Mouse (Mus musculus): ENCODE results near the gene Ccr9. TPM values are rescaled to one million over a fixed set of nuclear protein-coding genes. Genes with fewer than 3 reads are reported as not detected.
"Not testable (repeated sequence)": the region's sequence is repeated elsewhere in the genome, so short reads cannot be mapped to it uniquely, and the experiment has no call there.

Gene Ccr9
- polyA plus RNA-seq, 1 experiment from 2014 or later = 0.15 TPM

DNA sequence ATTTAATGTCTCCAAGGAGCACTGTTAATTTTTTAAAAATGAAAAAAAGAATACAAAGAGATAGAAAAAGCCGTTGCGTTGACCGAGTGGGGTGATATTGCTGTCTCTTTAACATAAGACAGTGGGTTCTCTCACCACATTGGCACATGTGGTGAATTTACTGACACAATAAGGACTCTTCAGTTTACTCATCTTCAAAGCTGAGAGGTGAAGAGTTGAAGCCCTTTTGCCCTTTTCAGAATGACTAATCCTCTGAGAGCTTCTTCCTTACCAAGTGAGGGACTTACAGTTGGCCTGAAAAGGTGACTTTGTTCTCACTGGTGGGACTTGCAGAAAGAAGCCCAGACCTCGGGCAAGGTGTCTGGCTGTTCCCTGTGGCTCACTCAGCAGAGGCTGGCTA, 62.6 kb downstream of the Ccr9 start:
- no peaks in the 10 kb centered on the region for H3K36me3 ChIP-seq (ENCODE audit: control insufficient read depth, insufficient read depth)
- no peaks in the 10 kb centered on the region for H3K9me3 ChIP-seq (ENCODE audit: control insufficient read depth, low read length)
- H3K9ac ChIP-seq (replicated peaks; ENCODE audit: low read depth, low read length) = no peak overlapping the region
- no peak overlapping the region for H3K4me2 ChIP-seq (ENCODE audit: low read length)
- H3K27ac ChIP-seq (ENCODE audit: low read length) = no peak overlapping the region
- no peak for ATAC-seq
- no peak overlapping the region for H3K4me3 ChIP-seq (replicated peaks; ENCODE audit: low read length)
- no peaks in the 10 kb centered on the region for H3K27me3 ChIP-seq (replicated peaks; ENCODE audit: control insufficient read depth, insufficient read depth, low read length)
- H3K4me1 ChIP-seq (replicated peaks; ENCODE audit: control insufficient read depth, insufficient read depth, low read length) = no peaks in the 10 kb centered on the region
- 85% methylated on average over 4 of the region's 4 CpGs for WGBS

DNA sequence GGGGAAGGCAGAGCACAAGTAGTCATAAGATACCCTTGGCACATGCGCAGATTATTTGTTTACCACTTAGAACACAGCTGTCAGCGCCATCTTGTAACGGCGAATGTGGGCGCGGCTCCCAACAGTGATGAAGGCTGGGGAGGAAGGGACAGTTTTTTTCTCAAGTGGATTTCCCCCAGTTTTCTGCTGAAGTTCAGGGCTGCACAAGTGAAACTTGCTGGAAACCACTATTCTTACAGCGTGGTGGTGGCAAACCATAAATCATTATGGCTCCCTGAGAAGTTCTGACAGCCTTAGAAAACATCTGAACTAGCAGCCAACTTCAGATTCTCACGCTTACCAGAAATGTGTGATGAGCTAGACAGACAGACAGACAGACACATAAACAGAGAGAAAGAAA, 71.4 kb downstream of the Ccr9 start:
- WGBS = 90% methylated on average over 7 of the region's 8 CpGs
- not testable (repeated sequence) for H3K4me2 ChIP-seq (ENCODE audit: low read length); H3K4me3 ChIP-seq (replicated peaks; ENCODE audit: low read length); H3K9ac ChIP-seq (replicated peaks; ENCODE audit: low read depth, low read length); H3K4me1 ChIP-seq (replicated peaks; ENCODE audit: control insufficient read depth, insufficient read depth, low read length); H3K9me3 ChIP-seq (ENCODE audit: control insufficient read depth, low read length); H3K36me3 ChIP-seq (ENCODE audit: control insufficient read depth, insufficient read depth); H3K27me3 ChIP-seq (replicated peaks; ENCODE audit: control insufficient read depth, insufficient read depth, low read length); H3K27ac ChIP-seq (ENCODE audit: low read length); ATAC-seq

DNA sequence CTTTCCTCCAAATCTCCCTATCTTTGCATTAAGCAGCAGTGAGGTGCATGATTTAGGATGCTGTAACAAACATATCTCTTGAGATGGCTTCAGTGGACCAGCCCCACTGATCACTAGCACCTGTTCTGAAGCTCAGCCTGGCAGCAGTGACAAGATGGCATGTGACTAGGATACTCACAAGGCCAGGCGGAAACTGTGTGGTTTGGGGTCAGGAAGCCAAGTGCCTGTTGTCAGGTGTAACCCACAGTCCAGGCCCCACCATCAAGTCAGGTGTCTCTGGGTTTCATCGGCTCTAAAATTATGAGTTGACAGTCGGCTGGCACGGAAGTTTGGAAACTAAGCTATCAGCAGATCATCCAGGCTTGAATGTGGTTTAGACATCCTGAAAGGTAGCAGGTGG, 76.1 kb downstream of the Ccr9 start:
- H3K4me1 ChIP-seq (replicated peaks; ENCODE audit: control insufficient read depth, insufficient read depth, low read length) = no peaks in the 10 kb centered on the region
- no peak overlapping the region for H3K4me2 ChIP-seq (ENCODE audit: low read length)
- no peak for ATAC-seq
- 90% methylated on average over 4 of the region's 4 CpGs for WGBS
- H3K36me3 ChIP-seq (ENCODE audit: control insufficient read depth, insufficient read depth) = no peaks in the 10 kb centered on the region
- H3K4me3 ChIP-seq (replicated peaks; ENCODE audit: low read length) = no peak overlapping the region
- no peaks in the 10 kb centered on the region for H3K9me3 ChIP-seq (ENCODE audit: control insufficient read depth, low read length)
- no peak overlapping the region for H3K27ac ChIP-seq (ENCODE audit: low read length)
- H3K27me3 ChIP-seq (replicated peaks; ENCODE audit: control insufficient read depth, insufficient read depth, low read length) = no peaks in the 10 kb centered on the region
- no peak overlapping the region for H3K9ac ChIP-seq (replicated peaks; ENCODE audit: low read depth, low read length)

GRCm38 (mm10) chr9:123756752-123757151, 78.5 kb downstream of the Ccr9 start:
- WGBS = 82% methylated on average over 3 of the region's 3 CpGs
- Histone ChIP-seq H3K9me3 (ENCODE audit: control insufficient read depth, low read length) (no peaks in the 10 kb centered on the region), H3K36me3 (ENCODE audit: control insufficient read depth, insufficient read depth) (no peaks in the 10 kb centered on the region), H3K4me3 (replicated peaks; ENCODE audit: low read length) (no peak overlapping the region), H3K4me1 (replicated peaks; ENCODE audit: control insufficient read depth, insufficient read depth, low read length) (no peaks in the 10 kb centered on the region), H3K27ac (ENCODE audit: low read length) (no peak overlapping the region), H3K4me2 (ENCODE audit: low read length) (no peak overlapping the region), H3K27me3 (replicated peaks; ENCODE audit: control insufficient read depth, insufficient read depth, low read length) (no peaks in the 10 kb centered on the region), H3K9ac (replicated peaks; ENCODE audit: low read depth, low read length) (no peak overlapping the region)
- no peak for ATAC-seq

DNA sequence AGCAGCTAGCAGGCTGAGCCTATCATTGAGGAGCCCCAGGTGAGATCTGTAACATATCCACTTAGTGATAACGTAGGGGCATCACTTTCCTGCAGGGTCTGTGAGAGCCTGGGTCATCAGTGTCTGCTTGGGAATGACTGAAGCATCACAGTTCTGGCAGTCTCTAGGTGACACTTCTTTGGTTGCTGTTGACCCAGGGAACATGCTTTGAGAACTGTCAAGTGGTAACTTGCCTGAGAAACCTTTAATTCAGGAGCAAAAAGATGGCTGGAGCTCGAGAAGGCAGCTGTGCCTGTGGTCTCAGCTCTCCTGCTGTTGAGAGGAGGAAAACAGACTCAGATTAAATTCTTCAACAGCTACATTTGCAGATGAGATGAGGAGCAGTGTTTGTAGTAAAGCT, 79.1 kb downstream of the Ccr9 start:
- Histone ChIP-seq H3K9me3 (ENCODE audit: control insufficient read depth, low read length) (no peaks in the 10 kb centered on the region), H3K4me1 (replicated peaks; ENCODE audit: control insufficient read depth, insufficient read depth, low read length) (no peaks in the 10 kb centered on the region), H3K4me2 (ENCODE audit: low read length) (no peak overlapping the region), H3K9ac (replicated peaks; ENCODE audit: low read depth, low read length) (no peak overlapping the region), H3K27me3 (replicated peaks; ENCODE audit: control insufficient read depth, insufficient read depth, low read length) (no peaks in the 10 kb centered on the region), H3K4me3 (replicated peaks; ENCODE audit: low read length) (no peak overlapping the region), H3K36me3 (ENCODE audit: control insufficient read depth, insufficient read depth) (no peaks in the 10 kb centered on the region), H3K27ac (ENCODE audit: low read length) (no peak overlapping the region)
- no peak for ATAC-seq
- 54% methylated on average over 2 of the region's 2 CpGs for WGBS

GRCm38 (mm10) chr9:123758156-123758555, 79.9 kb downstream of the Ccr9 start:
- WGBS = 73% methylated on average over 1 of the region's 1 CpGs
- no peak for ATAC-seq

GRCm38 (mm10) chr9:123758645-123759044, 80.4 kb downstream of the Ccr9 start:
- Histone ChIP-seq H3K9me3 (ENCODE audit: control insufficient read depth, low read length) (no peaks in the 10 kb centered on the region), H3K9ac (replicated peaks; ENCODE audit: low read depth, low read length) (no peak overlapping the region), H3K36me3 (ENCODE audit: control insufficient read depth, insufficient read depth) (no peaks in the 10 kb centered on the region), H3K27me3 (replicated peaks; ENCODE audit: control insufficient read depth, insufficient read depth, low read length) (no peaks in the 10 kb centered on the region), H3K27ac (ENCODE audit: low read length) (no peak overlapping the region), H3K4me3 (replicated peaks; ENCODE audit: low read length) (no peak overlapping the region), H3K4me2 (ENCODE audit: low read length) (no peak overlapping the region), H3K4me1 (replicated peaks; ENCODE audit: control insufficient read depth, insufficient read depth, low read length) (no peaks in the 10 kb centered on the region)
- no peak for ATAC-seq
- WGBS = 76% methylated on average over 4 of the region's 4 CpGs

More at GRCm38 (mm10) chr9:123758156-123758555, 79.9 kb downstream of the Ccr9 start:
- H3K27me3 ChIP-seq (replicated peaks; ENCODE audit: control insufficient read depth, insufficient read depth, low read length) = no peaks in the 10 kb centered on the region
- no peak overlapping the region for H3K27ac ChIP-seq (ENCODE audit: low read length)
- H3K9me3 ChIP-seq (ENCODE audit: control insufficient read depth, low read length) = no peaks in the 10 kb centered on the region
- no peak overlapping the region for H3K4me2 ChIP-seq (ENCODE audit: low read length)
- H3K36me3 ChIP-seq (ENCODE audit: control insufficient read depth, insufficient read depth) = no peaks in the 10 kb centered on the region
- no peak overlapping the region for H3K9ac ChIP-seq (replicated peaks; ENCODE audit: low read depth, low read length)
- H3K4me3 ChIP-seq (replicated peaks; ENCODE audit: low read length) = no peak overlapping the region
- no peaks in the 10 kb centered on the region for H3K4me1 ChIP-seq (replicated peaks; ENCODE audit: control insufficient read depth, insufficient read depth, low read length)

- Histone ChIP-seq H3K4me2 (ENCODE audit: low read length) (no peak overlapping the region), H3K4me1 (replicated peaks; ENCODE audit: control insufficient read depth, insufficient read depth, low read length) (no peaks in the 10 kb centered on the region), H3K9ac (replicated peaks; ENCODE audit: low read depth, low read length) (no peak overlapping the region), H3K9me3 (ENCODE audit: control insufficient read depth, low read length) (no peaks in the 10 kb centered on the region), H3K4me3 (replicated peaks; ENCODE audit: low read length) (no peak overlapping the region), H3K27me3 (replicated peaks; ENCODE audit: control insufficient read depth, insufficient read depth, low read length) (no peaks in the 10 kb centered on the region), H3K36me3 (ENCODE audit: control insufficient read depth, insufficient read depth) (no peaks in the 10 kb centered on the region), H3K27ac (ENCODE audit: low read length) (no peak overlapping the region)
- 87% methylated on average over 3 of the region's 3 CpGs for WGBS
- ATAC-seq = no peak
Observed at GRCm38 (mm10) chr9:123760806-123761205, 82.6 kb downstream of the Ccr9 start.

GRCm38 (mm10) chr9:123762886-123763285, 84.6 kb downstream of the Ccr9 start:
- Histone ChIP-seq H3K27me3 (replicated peaks; ENCODE audit: control insufficient read depth, insufficient read depth, low read length) (no peaks in the 10 kb centered on the region), H3K4me3 (replicated peaks; ENCODE audit: low read length) (no peak overlapping the region), H3K9ac (replicated peaks; ENCODE audit: low read depth, low read length) (no peak overlapping the region), H3K27ac (ENCODE audit: low read length) (no peak overlapping the region), H3K36me3 (ENCODE audit: control insufficient read depth, insufficient read depth) (no peaks in the 10 kb centered on the region), H3K9me3 (ENCODE audit: control insufficient read depth, low read length) (no peaks in the 10 kb centered on the region), H3K4me2 (ENCODE audit: low read length) (no peak overlapping the region), H3K4me1 (replicated peaks; ENCODE audit: control insufficient read depth, insufficient read depth, low read length) (no peaks in the 10 kb centered on the region)
- ATAC-seq = no peak
- 91% methylated on average over 4 of the region's 4 CpGs for WGBS

- H3K4me1 ChIP-seq (replicated peaks; ENCODE audit: control insufficient read depth, insufficient read depth, low read length) = no peaks in the 10 kb centered on the region
- 88% methylated on average over 3 of the region's 3 CpGs for WGBS
Observed at GRCm38 (mm10) chr9:123763771-123764170, 85.5 kb downstream of the Ccr9 start.

More at GRCm38 (mm10) chr9:123763771-123764170, 85.5 kb downstream of the Ccr9 start:
- H3K9ac ChIP-seq (replicated peaks; ENCODE audit: low read depth, low read length) = no peak overlapping the region
- H3K4me3 ChIP-seq (replicated peaks; ENCODE audit: low read length) = no peak overlapping the region
- no peak for ATAC-seq
- no peaks in the 10 kb centered on the region for H3K36me3 ChIP-seq (ENCODE audit: control insufficient read depth, insufficient read depth)
- H3K9me3 ChIP-seq (ENCODE audit: control insufficient read depth, low read length) = no peaks in the 10 kb centered on the region
- no peak overlapping the region for H3K27ac ChIP-seq (ENCODE audit: low read length)
- H3K27me3 ChIP-seq (replicated peaks; ENCODE audit: control insufficient read depth, insufficient read depth, low read length) = no peaks in the 10 kb centered on the region
- H3K4me2 ChIP-seq (ENCODE audit: low read length) = no peak overlapping the region

Data from forebrain, embryonic 16.5 days (tissue).